Mouse (Mus musculus) liver, embryonic 16.5 days (tissue): ENCODE measurements around the gene Arl4d. TPM values are rescaled to one million over a fixed set of nuclear protein-coding genes. Genes with fewer than 3 reads are reported as not detected.
A peak's percentile ranks its signal among the peaks of the same experiment; 100 is the strongest.
"Not testable (repeated sequence)": the region's sequence is repeated elsewhere in the genome, so short reads cannot be mapped to it uniquely, and the experiment has no call there.

Experiments used
- ATAC-seq: fragments of 200-750 bp; cut with Nextera tagmentation; 2 replicates; pipeline ENCODE4 v1.8.0; 2017; ENCODE audit warnings: low read depth, mild to moderate bottlenecking, moderate number of reproducible peaks, moderate library complexity
- H3K27ac ChIP-seq: fragments of 300-500 bp; sonication (generic); 2 replicates; pipeline ENCODE4 v1.5.1; 2014; ENCODE audit warnings: mild to moderate bottlenecking, low read length
- H3K27me3 ChIP-seq: fragments of 300-500 bp; sonication (generic); 2 replicates; pipeline ENCODE4 v1.6.1; 2014; ENCODE audit warnings: low read depth, low read length, mixed read lengths; ENCODE audit not compliant: control insufficient read depth, insufficient read depth
- H3K36me3 ChIP-seq: fragments of 300-500 bp; sonication (generic); 2 replicates; pipeline ENCODE4 v1.6.1; 2014; ENCODE audit warnings: mild to moderate bottlenecking; ENCODE audit not compliant: control insufficient read depth, insufficient read depth
- H3K4me1 ChIP-seq: fragments of 300-500 bp; sonication (generic); 2 replicates; pipeline ENCODE4 v1.6.1; 2014; ENCODE audit warnings: low read depth, low read length, mixed read lengths; ENCODE audit not compliant: control insufficient read depth
- H3K4me2 ChIP-seq: fragments of 300-500 bp; sonication (generic); 2 replicates; pipeline ENCODE4 v1.6.1; 2014; ENCODE audit warnings: low read depth, low read length, mixed read lengths
- H3K4me3 ChIP-seq: fragments of 300-500 bp; sonication (generic); 2 replicates; pipeline ENCODE4 v1.5.1; 2014; ENCODE audit warnings: low read depth, mild to moderate bottlenecking, low read length
- H3K9ac ChIP-seq: fragments of 300-500 bp; sonication (generic); 2 replicates; pipeline ENCODE4 v1.6.1; 2014; ENCODE audit warnings: low read depth, low read length
- H3K9me3 ChIP-seq: fragments of 300-500 bp; sonication (generic); replicated peaks from 2 replicates; pipeline ENCODE4 v1.6.1; 2016; ENCODE audit warnings: low read length; ENCODE audit not compliant: control insufficient read depth
- WGBS: fragments of 180-500 bp; shearing (Covaris S2); extraction: QIAGEN DNeasy Blood & Tissue Kit; methylation state at CpG from one replicate; pipeline ENCODE4 v1.1.7; 2014; ENCODE audit not compliant: insufficient replicate concordance; 5-methylcytosine and 5-hydroxymethylcytosine counted together
- polyA plus RNA-seq: library from polyadenylated mRNA; unstranded; fragments of >200 nt; fragmentation: Nextera tagmentation; extraction: Ambion mirVana; gene quantifications from 2 replicates; pipeline ENCODE4 v1.2.1, GENCODE M21; 2015

Arl4d gene
- polyA plus RNA-seq, 1 experiment from 2014 or later: 1.3 TPM

GRCm38 (mm10) chr11:101627857-101628559 is 37.3 kb upstream of the Arl4d start:
- under 1% methylated on average over 33 of the region's 33 CpGs for WGBS
- ATAC-seq: peak; percentile 14; the same call in 1 of the 2 replicates
- Histone ChIP-seq H3K9me3 (no peaks in the 10 kb centered on the region), H3K27me3 (no peaks in the 10 kb centered on the region), H3K9ac (peak overlapping the region; percentile 80), H3K4me3 (peak overlapping the region; percentile 71), H3K27ac (peak overlapping the region; percentile 99), H3K4me2 (peak overlapping the region; percentile 91), H3K36me3 (no peaks in the 10 kb centered on the region), H3K4me1 (peaks cover 14% of the 10 kb centered on the region)

GRCm38 (mm10) chr11:101628733-101629417 is 36.5 kb upstream of the Arl4d start:
- Histone ChIP-seq H3K4me1 (peaks cover 14% of the 10 kb centered on the region), H3K4me2 (peak overlapping the region; percentile 91), H3K4me3 (peak overlapping the region; percentile 71; the same call in 1 of the 2 replicates)
- not testable (repeated sequence) for H3K9me3 ChIP-seq, ATAC-seq, H3K27ac ChIP-seq, H3K36me3 ChIP-seq, H3K9ac ChIP-seq, H3K27me3 ChIP-seq
- 53% methylated on average over 4 of the region's 5 CpGs for WGBS

- H3K4me1 ChIP-seq: no peaks in the 10 kb centered on the region
- peaks cover 3% of the 10 kb centered on the region; the same call in 1 of the 2 replicates for H3K9me3 ChIP-seq
- H3K9ac ChIP-seq: no peak overlapping the region
- no peak for ATAC-seq
- no peak overlapping the region for H3K27ac ChIP-seq
- H3K4me2 ChIP-seq: no peak overlapping the region
- WGBS: 68% methylated on average over 10 of the region's 10 CpGs
- no peak overlapping the region for H3K4me3 ChIP-seq
- H3K36me3 ChIP-seq: no peaks in the 10 kb centered on the region
- 0 out of 2 replicates have a peak, but pooled peaks cover 3% of the 10 kb centered on the region for H3K27me3 ChIP-seq
These were observed 29.7 kb upstream of the Arl4d start for GRCm38 (mm10) chr11:101635660-101636059.

- Histone ChIP-seq H3K36me3 (no peaks in the 10 kb centered on the region), H3K27me3 (0 out of 2 replicates have a peak, but pooled peaks cover 3% of the 10 kb centered on the region), H3K4me1 (peaks cover 8% of the 10 kb centered on the region), H3K9ac (no peak overlapping the region), H3K4me2 (no peak overlapping the region), H3K27ac (no peak overlapping the region), H3K9me3 (peaks cover 3% of the 10 kb centered on the region; the same call in 1 of the 2 replicates), H3K4me3 (no peak overlapping the region)
- WGBS: 80% methylated on average over 4 of the region's 4 CpGs
- no peak for ATAC-seq
These were observed 25.6 kb upstream of the Arl4d start for GRCm38 (mm10) chr11:101639761-101640160.

- H3K4me1 ChIP-seq, H3K36me3 ChIP-seq, H3K27me3 ChIP-seq, H3K27ac ChIP-seq, H3K9me3 ChIP-seq: not testable (repeated sequence)
- ATAC-seq: peak; percentile 35
- H3K4me2 ChIP-seq: peak overlapping the region; percentile 70
- H3K9ac ChIP-seq: peak overlapping the region; percentile 65
- peak overlapping the region; percentile 53 for H3K4me3 ChIP-seq
- WGBS: 6% methylated on average over 47 of the region's 53 CpGs
These were observed 24.3 kb upstream of the Arl4d start for GRCm38 (mm10) chr11:101640857-101641709.

GRCm38 (mm10) chr11:101641710-101642642 is 23.4 kb upstream of the Arl4d start:
- Histone ChIP-seq H3K27ac (peak overlapping the region; percentile 21), H3K4me2 (0 out of 2 replicates have a peak overlapping the region, but pooled peaks have one; percentile 13), H3K9ac (peak overlapping the region; percentile 65; the same call in 1 of the 2 replicates), H3K4me1 (peaks cover 11% of the 10 kb centered on the region)
- peak; percentile 74 for ATAC-seq
- H3K9me3 ChIP-seq, H3K4me3 ChIP-seq, H3K36me3 ChIP-seq, H3K27me3 ChIP-seq: not testable (repeated sequence)
- WGBS: 4% methylated on average over 12 of the region's 26 CpGs

- ATAC-seq: no peak
- no peak overlapping the region for H3K9ac ChIP-seq
- H3K9me3 ChIP-seq: peaks cover 3% of the 10 kb centered on the region; the same call in 1 of the 2 replicates
- H3K4me1 ChIP-seq: peaks cover 11% of the 10 kb centered on the region
- H3K27me3 ChIP-seq: 0 out of 2 replicates have a peak, but pooled peaks cover 3% of the 10 kb centered on the region
- no peak overlapping the region for H3K4me3 ChIP-seq
- 0 out of 2 replicates have a peak overlapping the region, but pooled peaks have one; percentile 8 for H3K27ac ChIP-seq
- WGBS: 40% methylated on average over 5 of the region's 5 CpGs
- no peaks in the 10 kb centered on the region for H3K36me3 ChIP-seq
- H3K4me2 ChIP-seq: no peak overlapping the region
These were observed 22.4 kb upstream of the Arl4d start for GRCm38 (mm10) chr11:101642931-101643330.

GRCm38 (mm10) chr11:101644591-101644990 is 20.8 kb upstream of the Arl4d start:
- 0 out of 2 replicates have a peak, but pooled peaks cover 3% of the 10 kb centered on the region for H3K27me3 ChIP-seq
- 53% methylated on average over 3 of the region's 3 CpGs for WGBS
- no peak overlapping the region for H3K4me3 ChIP-seq
- H3K27ac ChIP-seq: peak overlapping the region; percentile 64; the same call in 1 of the 2 replicates
- no peaks in the 10 kb centered on the region for H3K36me3 ChIP-seq
- H3K4me1 ChIP-seq: peaks cover 11% of the 10 kb centered on the region
- peaks cover 3% of the 10 kb centered on the region; the same call in 1 of the 2 replicates for H3K9me3 ChIP-seq
- H3K9ac ChIP-seq: no peak overlapping the region
- ATAC-seq: no peak
- H3K4me2 ChIP-seq: no peak overlapping the region
